Mouse (Mus musculus): ENCODE data around the gene Gss.
A peak's percentile ranks its signal among the peaks of the same experiment; 100 is the strongest.

Gene Gss

DNA sequence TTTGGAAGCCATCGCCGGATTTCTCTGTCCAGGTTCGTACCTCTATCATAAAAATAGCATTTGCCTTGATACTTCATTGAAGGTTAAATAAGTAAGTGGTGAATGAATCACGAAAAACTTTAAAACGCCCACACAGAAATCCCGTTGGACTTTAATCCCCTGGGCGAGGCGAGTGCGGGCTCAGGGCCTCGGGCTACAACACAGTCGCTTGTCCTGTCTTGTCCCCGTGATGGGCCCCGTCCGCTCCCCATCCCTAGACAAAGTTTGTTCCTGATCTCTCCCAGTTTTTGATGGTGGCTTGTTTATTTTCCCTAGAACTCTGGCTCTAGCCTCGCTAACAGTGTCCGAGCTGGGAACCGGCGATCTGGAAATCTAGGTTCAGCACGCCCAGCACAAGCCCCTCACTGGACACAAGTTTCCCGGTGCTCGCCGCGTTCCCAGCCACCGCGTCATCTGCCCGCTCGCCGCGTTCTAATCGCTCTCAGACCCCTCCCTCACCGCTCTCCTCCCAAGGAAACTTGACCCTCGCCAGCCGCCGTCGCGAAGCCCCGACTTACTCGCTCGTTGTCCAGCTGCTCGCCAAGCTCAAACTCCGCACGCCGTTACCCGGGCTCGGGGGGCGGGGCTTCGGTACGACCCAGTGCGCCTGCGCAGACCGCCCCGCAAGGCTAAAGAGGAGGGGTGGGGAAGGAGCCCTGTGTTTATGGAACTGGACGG is at the start of gene Gss:
TSS of gene Gss (minus strand) at position 674 of the 717 bp plus-strand sequence.
- peak; percentile 98 for DNase-seq

DNA sequence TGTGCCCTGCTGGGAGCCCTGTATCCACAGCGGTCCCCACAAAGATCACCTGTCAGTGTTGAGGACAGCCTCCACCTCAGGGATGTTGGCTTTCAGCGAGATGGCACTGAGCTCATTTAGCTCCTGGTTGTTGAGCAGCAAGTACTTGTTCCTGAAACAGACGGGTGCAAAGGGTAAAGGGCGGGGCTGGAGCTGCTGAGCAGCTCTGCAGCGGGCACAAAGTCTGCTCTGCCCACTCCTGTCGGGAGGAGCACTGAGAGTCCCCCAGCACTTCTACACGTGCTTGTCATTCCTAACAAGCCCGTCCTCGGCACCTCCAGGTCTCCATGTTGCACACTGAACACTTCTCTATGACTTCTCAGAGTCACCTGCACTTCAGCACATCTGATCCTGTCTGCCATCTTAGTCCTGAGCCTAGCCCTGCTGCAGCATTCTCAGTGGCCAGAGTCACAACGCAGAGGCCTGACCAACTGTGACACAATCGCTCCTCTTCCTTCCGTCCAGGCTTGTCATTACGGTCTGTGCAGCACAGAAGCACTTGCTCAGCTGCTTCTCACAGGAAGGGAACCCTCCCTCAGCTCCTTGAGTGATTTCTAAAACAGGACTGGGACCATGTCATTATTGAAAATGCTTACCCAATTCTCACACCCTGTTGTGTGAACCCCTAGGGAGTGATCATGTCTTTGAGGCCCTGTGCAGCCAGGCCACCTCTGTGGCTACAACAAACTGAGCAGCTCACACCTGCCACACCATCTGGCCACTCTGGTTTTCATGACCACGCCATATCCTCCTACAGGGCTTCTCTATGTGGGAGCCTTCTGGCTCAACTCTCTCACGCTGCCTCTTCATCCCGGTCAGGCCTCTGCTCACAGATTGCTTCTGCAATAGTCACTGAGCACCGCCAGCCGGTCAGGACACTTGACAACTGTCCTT is 49.2 kb upstream of the Gss start:
- no peak for DNase-seq

- DNase-seq = no peak
Observed at GRCm38 (mm10) chr2:155640656-155641055, 48.0 kb upstream of the Gss start.

DNA sequence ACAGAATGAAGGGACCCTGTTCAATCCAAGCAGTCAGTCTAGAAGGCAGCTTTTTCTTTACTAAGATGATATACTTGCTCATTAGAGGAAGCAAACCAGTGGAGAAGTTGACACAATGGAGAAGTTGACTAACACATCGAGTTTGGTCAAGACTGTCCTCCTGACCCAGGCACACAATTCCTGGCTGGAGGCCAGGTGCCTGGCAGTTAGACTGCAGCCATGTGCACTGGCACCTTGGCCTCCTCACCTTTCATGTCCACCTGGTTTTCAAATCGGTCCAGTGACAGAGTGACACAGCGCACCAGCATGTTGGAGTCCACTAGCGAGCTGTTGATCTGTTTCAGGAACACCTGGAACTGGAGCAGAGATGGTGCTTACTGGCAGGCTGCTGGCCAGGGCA is 44.8 kb upstream of the Gss start:
- no peak for DNase-seq

DNA sequence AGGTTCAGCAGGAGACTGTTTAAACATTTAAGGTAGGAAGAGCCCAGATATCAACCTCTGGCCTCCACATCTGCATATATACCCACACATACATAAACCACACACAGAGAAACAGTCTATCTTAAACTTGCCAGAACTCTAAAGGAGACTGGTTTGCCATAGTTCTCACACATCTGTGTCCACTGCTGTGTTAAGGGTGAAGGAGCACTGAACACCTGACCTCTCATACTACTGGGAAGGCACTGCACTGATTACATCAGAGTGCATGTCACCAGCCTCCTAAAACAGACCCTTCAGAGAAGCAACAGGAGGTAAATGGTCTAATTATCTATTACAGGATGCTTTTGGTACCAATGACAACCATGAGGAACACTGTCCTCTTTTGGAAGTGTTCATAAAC is 44.3 kb upstream of the Gss start:
- no peak for DNase-seq

DNA sequence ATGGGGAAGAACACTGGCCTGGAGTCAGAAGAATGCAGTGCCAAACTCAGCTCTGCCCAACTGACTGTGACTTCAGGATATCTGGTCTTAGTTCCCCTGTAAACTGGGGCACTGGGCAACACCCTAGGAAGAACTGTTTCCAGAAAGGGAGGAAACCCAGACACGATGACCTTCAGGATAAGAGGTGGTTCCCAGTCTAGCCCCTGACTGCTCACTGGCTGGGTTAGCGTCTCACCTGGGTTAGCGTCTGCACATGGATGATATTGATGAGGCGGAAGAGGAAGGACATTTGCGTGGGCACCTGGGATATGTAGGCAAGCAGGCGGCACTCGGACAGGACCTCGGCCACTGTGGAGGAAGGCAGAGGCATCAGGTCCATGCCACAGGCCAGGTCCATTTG is 43.4 kb upstream of the Gss start:
- no peak for DNase-seq

- DNase-seq = no peak
Observed at GRCm38 (mm10) chr2:155634562-155634961, 42.0 kb upstream of the Gss start.

DNA sequence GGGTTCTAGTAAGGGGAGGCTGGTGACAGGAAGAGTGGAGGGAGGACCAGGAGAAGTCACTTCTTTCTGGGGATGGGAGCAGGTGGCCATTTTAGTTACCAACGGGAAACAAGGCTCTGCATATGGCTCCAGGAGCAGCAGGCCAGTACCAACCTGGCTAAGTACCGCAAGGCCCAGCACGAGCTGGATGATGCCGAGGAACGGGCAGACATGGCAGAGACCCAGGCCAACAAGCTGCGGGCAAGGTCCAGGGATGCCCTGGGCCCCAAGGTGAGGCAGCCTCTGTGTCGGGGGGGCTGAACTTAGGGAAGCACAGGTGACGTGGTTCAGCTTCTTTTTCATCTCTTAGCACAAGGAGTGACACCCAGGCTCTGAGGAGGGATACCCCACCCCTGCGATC is 41.1 kb upstream of the Gss start:
- DNase-seq = no peak

GRCm38 (mm10) chr2:155633121-155633520 is 40.5 kb upstream of the Gss start:
- no peak for DNase-seq

- no peak for DNase-seq
Observed at GRCm38 (mm10) chr2:155632138-155632936, 39.7 kb upstream of the Gss start.

- peak; percentile 48 for DNase-seq
Observed at GRCm38 (mm10) chr2:155630590-155631416, 38.2 kb upstream of the Gss start.

GRCm38 (mm10) chr2:155630153-155630552 is 37.5 kb upstream of the Gss start:
- peak; percentile 48 for DNase-seq

DNA sequence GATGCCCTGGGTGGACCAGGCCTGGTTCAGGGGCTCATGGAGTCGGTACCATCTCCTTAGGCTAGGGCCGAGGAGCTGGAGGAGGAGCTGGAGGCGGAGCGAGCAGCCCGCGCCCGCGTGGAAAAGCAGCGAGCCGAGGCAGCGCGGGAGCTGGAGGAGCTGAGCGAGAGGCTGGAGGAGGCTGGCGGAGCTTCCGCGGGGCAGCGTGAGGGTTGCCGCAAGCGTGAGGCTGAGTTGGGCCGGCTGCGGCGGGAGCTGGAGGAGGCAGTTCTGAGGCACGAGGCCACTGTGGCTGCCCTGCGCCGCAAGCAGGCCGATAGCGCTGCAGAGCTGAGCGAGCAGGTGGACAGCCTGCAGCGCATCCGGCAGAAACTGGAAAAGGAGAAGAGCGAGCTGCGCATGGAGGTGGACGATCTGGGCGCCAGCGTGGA is 36.6 kb upstream of the Gss start:
- DNase-seq = peak; percentile 73

DNA sequence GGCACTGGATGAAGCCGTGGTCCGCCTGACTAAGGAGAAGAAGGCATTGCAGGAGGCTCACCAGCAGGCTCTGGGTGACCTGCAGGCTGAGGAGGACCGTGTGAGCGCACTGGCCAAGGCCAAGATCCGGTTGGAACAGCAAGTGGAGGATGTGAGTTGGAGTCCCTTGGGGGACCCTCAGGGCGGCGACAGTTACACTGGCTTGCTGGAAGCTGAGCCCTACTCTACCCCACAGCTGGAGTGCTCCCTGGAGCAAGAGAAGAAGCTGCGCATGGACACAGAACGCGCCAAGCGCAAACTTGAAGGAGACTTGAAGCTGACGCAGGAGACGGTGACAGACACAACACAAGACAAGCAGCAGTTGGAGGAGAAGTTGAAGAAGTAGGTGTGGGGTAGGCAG is 35.9 kb upstream of the Gss start:
- no peak for DNase-seq

DNA sequence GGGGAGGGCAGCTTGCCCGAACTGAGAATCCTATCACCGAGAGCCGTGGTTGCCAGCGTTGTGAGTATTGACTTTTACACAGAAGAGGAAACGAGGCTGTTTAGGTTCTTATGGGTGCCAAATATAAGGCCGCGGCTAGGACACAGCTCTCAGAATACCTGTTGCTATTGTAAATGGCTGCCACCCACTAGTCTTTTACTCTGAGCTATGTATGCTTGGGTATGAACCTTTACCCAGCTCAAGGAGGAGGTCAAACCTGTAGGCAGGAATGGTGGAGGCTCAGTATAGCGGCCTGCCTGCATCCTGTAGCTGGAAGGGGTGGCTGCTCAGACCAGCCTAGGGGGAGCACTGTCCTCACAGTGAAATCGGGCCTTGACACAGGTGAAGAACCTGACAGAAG is 35.5 kb upstream of the Gss start:
- no peak for DNase-seq

DNA sequence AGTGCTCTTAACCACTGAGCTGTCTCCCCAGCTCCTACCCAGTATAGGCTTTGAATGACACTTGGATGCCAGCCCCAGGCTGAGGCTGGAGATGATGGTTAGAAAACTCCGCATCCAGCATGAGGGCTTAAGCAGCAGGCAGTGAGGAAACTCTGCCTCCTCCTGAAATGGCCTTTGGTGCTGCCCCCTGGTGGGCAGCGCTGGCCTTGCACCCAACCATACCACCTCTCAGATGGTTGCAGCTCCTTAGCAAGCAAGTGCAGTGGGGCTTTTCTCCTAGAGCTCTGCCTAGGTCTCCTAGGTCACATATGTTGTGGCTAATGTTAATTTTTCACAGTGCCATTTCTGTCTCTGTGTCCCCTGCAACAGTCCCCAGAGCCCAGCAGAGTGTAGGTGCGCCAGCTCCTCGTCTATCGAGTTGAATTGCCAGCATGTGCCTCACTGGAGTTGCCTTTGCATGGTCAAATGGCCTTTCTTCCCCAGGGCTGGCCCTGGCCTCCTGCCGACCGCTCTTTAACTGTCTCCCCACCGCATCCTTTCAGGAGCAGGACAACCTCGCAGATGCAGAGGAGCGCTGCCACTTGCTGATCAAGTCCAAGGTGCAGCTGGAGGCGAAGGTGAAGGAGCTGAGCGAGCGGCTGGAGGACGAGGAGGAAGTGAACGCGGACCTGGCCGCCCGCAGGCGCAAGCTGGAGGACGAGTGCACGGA is 34.6 kb upstream of the Gss start:
- peak; percentile 78 for DNase-seq

- DNase-seq = no peak
Observed at GRCm38 (mm10) chr2:155626277-155626676, 33.7 kb upstream of the Gss start.

- DNase-seq = peak; percentile 74
Observed at GRCm38 (mm10) chr2:155624730-155625129, 32.1 kb upstream of the Gss start.

GRCm38 (mm10) chr2:155623996-155624395 is 31.4 kb upstream of the Gss start:
- no peak for DNase-seq

GRCm38 (mm10) chr2:155622606-155623005 is 30.0 kb upstream of the Gss start:
- no peak for DNase-seq

GRCm38 (mm10) chr2:155619817-155620216 is 27.2 kb upstream of the Gss start:
- peak; percentile 76 for DNase-seq

DNA sequence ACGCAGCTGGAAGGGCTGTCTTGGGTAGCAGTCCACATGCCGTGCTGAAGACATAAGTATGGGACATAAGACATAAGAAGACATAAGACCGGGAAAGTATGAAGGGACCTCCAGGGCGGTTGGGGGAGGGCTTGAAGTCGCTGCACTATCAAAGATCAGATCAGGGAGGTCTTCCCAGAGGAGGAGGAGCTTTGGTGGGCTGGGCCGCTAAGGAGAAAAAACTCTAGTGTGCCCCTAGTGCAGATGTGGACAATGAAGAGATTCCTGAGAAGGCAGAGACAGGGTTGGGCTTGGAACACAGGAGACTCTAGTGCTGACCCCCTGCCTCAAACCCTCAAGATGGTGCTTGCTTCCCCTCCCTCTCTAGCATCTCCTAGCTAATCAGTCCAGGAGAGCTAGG is 24.4 kb upstream of the Gss start:
- no peak for DNase-seq
